Mouse (Mus musculus): ENCODE results near the gene Cers5. TPM values are rescaled to one million over a fixed set of nuclear protein-coding genes. Genes with fewer than 3 reads are reported as not detected.
"Not testable (repeated sequence)": the region's sequence is repeated elsewhere in the genome, so short reads cannot be mapped to it uniquely, and the experiment has no call there.

Gene Cers5
- polyA plus RNA-seq, 1 experiment from 2014 or later, result 64.7 TPM

GRCm38 (mm10) chr15:99735631-99736030 lies 37.1 kb downstream of the Cers5 start:
- Histone ChIP-seq H3K9me3 (ENCODE audit: control insufficient read depth, low read length) (no peaks in the 10 kb centered on the region), H3K36me3 (ENCODE audit: control insufficient read depth, insufficient read depth, low read length) (peaks cover 69% of the 10 kb centered on the region), H3K4me2 (ENCODE audit: low read length) (no peak overlapping the region), H3K9ac (ENCODE audit: low read length) (no peak overlapping the region), H3K27me3 (replicated peaks; ENCODE audit: control insufficient read depth, insufficient read depth, low read length) (no peaks in the 10 kb centered on the region), H3K4me1 (replicated peaks; ENCODE audit: control insufficient read depth, insufficient read depth, low read length) (no peaks in the 10 kb centered on the region), H3K4me3 (ENCODE audit: low read depth, low read length) (no peak overlapping the region), H3K27ac (ENCODE audit: low read depth) (no peak overlapping the region)
- WGBS, result 91% methylated on average over 2 of the region's 2 CpGs
- ATAC-seq (replicated peaks; ENCODE audit: low FRiP score, low TSS enrichment, low read depth) (no peak), DNase-seq (ENCODE audit: low spot score) (no peak)

DNA sequence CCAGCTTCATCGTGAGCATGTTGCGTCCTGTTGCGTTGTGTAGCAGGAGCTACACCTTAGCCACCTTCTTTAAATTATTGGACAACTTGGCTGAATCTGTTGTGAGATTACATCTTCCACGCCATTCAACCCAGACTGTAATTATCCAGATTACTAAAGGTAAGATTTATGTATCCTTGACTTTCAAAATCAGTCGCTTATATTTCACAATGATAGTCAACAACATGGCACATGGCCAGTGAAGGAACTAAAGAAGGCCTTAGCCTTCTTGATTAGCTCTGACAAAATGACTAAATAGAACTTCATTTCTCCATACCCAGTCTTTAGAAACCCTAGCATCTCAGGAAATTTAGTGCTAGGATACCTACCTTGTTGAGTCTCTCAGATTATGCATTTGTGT lies 39.5 kb downstream of the Cers5 start:
- Histone ChIP-seq H3K36me3 (ENCODE audit: control insufficient read depth, insufficient read depth, low read length) (peaks cover 55% of the 10 kb centered on the region), H3K9ac (ENCODE audit: low read length) (no peak overlapping the region)
- 96% methylated on average over 5 of the region's 5 CpGs for WGBS

GRCm38 (mm10) chr15:99731678-99732077 lies 41.0 kb downstream of the Cers5 start:
- 0 out of 2 replicates have a peak, but pooled peaks cover 5% of the 10 kb centered on the region for H3K9me3 ChIP-seq (ENCODE audit: control insufficient read depth, low read length)
- H3K9ac ChIP-seq (ENCODE audit: low read length), result no peak overlapping the region
- DNase-seq (ENCODE audit: low spot score), result no peak
- no peak for ATAC-seq (replicated peaks; ENCODE audit: low FRiP score, low TSS enrichment, low read depth)
- 94% methylated on average over 3 of the region's 3 CpGs for WGBS
- no peaks in the 10 kb centered on the region; the same call in 1 of the 2 replicates for H3K4me1 ChIP-seq (replicated peaks; ENCODE audit: control insufficient read depth, insufficient read depth, low read length)
- H3K36me3 ChIP-seq (ENCODE audit: control insufficient read depth, insufficient read depth, low read length), result peaks cover 50% of the 10 kb centered on the region
- H3K27ac ChIP-seq (ENCODE audit: low read depth), result no peak overlapping the region
- H3K4me2 ChIP-seq (ENCODE audit: low read length), result no peak overlapping the region
- no peaks in the 10 kb centered on the region for H3K27me3 ChIP-seq (replicated peaks; ENCODE audit: control insufficient read depth, insufficient read depth, low read length)
- no peak overlapping the region for H3K4me3 ChIP-seq (ENCODE audit: low read depth, low read length)

More for the DNA sequence above, 39.5 kb downstream of the Cers5 start:
- H3K27ac ChIP-seq (ENCODE audit: low read depth), result no peak overlapping the region
- H3K4me2 ChIP-seq (ENCODE audit: low read length), result no peak overlapping the region
- H3K9me3 ChIP-seq (ENCODE audit: control insufficient read depth, low read length), result 0 out of 2 replicates have a peak, but pooled peaks cover 5% of the 10 kb centered on the region
- ATAC-seq (replicated peaks; ENCODE audit: low FRiP score, low TSS enrichment, low read depth) (no peak), DNase-seq (ENCODE audit: low spot score) (no peak)
- H3K27me3 ChIP-seq (replicated peaks; ENCODE audit: control insufficient read depth, insufficient read depth, low read length), result no peaks in the 10 kb centered on the region
- no peaks in the 10 kb centered on the region for H3K4me1 ChIP-seq (replicated peaks; ENCODE audit: control insufficient read depth, insufficient read depth, low read length)
- no peak overlapping the region for H3K4me3 ChIP-seq (ENCODE audit: low read depth, low read length)

DNA sequence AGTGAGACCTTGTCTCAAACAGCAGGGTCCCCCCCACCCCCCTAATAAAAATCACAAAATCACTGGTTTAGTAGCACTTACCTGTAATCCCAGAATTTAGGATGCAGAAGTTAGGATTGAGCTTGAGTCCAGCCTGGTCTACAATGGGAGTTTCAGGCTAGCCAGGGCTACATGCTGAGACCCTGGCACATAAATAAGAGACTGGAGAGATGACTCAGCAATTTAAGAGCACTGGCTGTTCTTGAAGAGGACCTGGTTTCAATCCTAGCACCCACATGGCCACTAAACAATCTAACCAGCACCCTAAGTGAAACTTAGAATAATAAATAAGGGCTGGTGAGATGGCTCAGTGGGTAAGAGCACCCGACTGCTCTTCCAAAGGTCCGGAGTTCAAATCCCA lies 41.5 kb downstream of the Cers5 start:
- WGBS, result 90% methylated on average over 2 of the region's 2 CpGs
- H3K36me3 ChIP-seq (ENCODE audit: control insufficient read depth, insufficient read depth, low read length), result peaks cover 45% of the 10 kb centered on the region
- ATAC-seq (replicated peaks; ENCODE audit: low FRiP score, low TSS enrichment, low read depth), result no peak

DNA sequence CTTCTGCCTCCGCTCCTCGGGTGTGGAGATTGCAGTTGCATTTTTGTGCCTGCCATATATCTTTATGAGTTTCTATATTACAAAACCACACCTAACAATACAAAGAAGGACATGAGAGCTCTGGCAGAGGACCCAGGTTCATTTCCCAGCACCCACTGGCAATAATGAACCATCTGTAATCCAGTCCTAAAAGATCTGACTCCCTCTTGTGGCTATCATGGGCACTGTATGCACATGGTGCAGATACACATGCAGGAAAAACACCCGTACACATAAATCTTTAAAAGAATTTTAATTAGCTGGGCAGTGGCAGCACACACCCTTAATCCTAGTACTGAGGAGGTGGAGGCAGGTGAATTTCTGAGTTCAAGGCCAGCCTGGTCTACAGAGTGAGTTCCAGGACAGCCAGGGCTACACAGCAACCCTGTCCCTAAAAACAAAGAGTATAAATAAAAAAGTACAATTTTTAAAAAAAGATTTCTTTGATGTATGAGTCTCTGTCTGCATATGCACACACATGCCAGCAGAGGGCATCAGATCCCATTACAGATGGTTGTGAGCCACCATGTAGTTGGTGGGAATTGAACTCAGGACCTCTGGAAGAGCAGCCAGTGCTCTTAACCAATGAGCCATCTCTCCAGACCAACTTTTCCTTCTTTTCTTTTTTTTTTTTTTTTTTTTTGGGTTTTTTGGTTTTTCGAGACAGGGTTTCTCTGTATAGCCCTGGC lies 43.5 kb downstream of the Cers5 start:
- Histone ChIP-seq H3K4me3 (ENCODE audit: low read depth, low read length) (no peak overlapping the region), H3K27ac (ENCODE audit: low read depth) (no peak overlapping the region), H3K27me3 (replicated peaks; ENCODE audit: control insufficient read depth, insufficient read depth, low read length) (no peaks in the 10 kb centered on the region), H3K4me1 (replicated peaks; ENCODE audit: control insufficient read depth, insufficient read depth, low read length) (peaks cover 6% of the 10 kb centered on the region; the same call in 1 of the 2 replicates), H3K36me3 (ENCODE audit: control insufficient read depth, insufficient read depth, low read length) (peaks cover 28% of the 10 kb centered on the region), H3K9me3 (ENCODE audit: control insufficient read depth, low read length) (0 out of 2 replicates have a peak, but pooled peaks cover 5% of the 10 kb centered on the region), H3K4me2 (ENCODE audit: low read length) (no peak overlapping the region), H3K9ac (ENCODE audit: low read length) (no peak overlapping the region)
- ATAC-seq (replicated peaks; ENCODE audit: low FRiP score, low TSS enrichment, low read depth) (no peak), DNase-seq (ENCODE audit: low spot score) (no peak)
- 97% methylated on average over 3 of the region's 4 CpGs for WGBS

More for the DNA sequence above, 41.5 kb downstream of the Cers5 start:
- Histone ChIP-seq H3K27ac (ENCODE audit: low read depth) (no peak overlapping the region), H3K9ac (ENCODE audit: low read length) (no peak overlapping the region), H3K4me2 (ENCODE audit: low read length) (no peak overlapping the region), H3K4me1 (replicated peaks; ENCODE audit: control insufficient read depth, insufficient read depth, low read length) (peaks cover 3% of the 10 kb centered on the region; the same call in 1 of the 2 replicates), H3K27me3 (replicated peaks; ENCODE audit: control insufficient read depth, insufficient read depth, low read length) (no peaks in the 10 kb centered on the region), H3K9me3 (ENCODE audit: control insufficient read depth, low read length) (0 out of 2 replicates have a peak, but pooled peaks cover 5% of the 10 kb centered on the region), H3K4me3 (ENCODE audit: low read depth, low read length) (no peak overlapping the region)
- no peak for DNase-seq (ENCODE audit: low spot score)

GRCm38 (mm10) chr15:99728211-99728610 lies 44.5 kb downstream of the Cers5 start:
- WGBS, result 93% methylated on average over 5 of the region's 5 CpGs
- Histone ChIP-seq H3K9me3 (ENCODE audit: control insufficient read depth, low read length) (0 out of 2 replicates have a peak, but pooled peaks cover 5% of the 10 kb centered on the region), H3K36me3 (ENCODE audit: control insufficient read depth, insufficient read depth, low read length) (peaks cover 25% of the 10 kb centered on the region), H3K27me3 (replicated peaks; ENCODE audit: control insufficient read depth, insufficient read depth, low read length) (no peaks in the 10 kb centered on the region), H3K27ac (ENCODE audit: low read depth) (no peak overlapping the region), H3K4me3 (ENCODE audit: low read depth, low read length) (no peak overlapping the region), H3K4me2 (ENCODE audit: low read length) (no peak overlapping the region), H3K4me1 (replicated peaks; ENCODE audit: control insufficient read depth, insufficient read depth, low read length) (peaks cover 14% of the 10 kb centered on the region), H3K9ac (ENCODE audit: low read length) (no peak overlapping the region)
- no peak for ATAC-seq (replicated peaks; ENCODE audit: low FRiP score, low TSS enrichment, low read depth)
- no peak for DNase-seq (ENCODE audit: low spot score)

DNA sequence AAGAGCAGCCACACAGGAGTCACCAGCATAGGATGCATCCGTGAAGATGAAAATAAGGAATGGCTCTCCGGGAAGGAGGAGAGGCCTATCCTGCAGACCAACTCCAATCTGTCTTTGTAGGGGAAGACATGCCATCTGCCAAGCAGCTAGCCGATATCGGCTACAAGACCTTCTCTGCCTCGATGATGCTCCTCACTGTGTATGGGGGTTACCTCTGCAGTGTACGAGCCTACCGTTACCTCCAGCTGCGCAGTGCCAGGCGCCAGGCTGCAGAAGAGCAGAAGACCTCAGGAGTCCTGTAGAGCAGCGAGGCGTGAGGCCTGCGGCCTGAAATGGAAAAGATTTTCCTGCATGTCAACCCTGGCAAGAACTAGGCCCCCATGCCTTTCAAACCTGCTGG lies 45.2 kb downstream of the Cers5 start:
- no peak overlapping the region for H3K4me2 ChIP-seq (ENCODE audit: low read length)
- peaks cover 22% of the 10 kb centered on the region for H3K36me3 ChIP-seq (ENCODE audit: control insufficient read depth, insufficient read depth, low read length)
- 0 out of 2 replicates have a peak, but pooled peaks cover 5% of the 10 kb centered on the region for H3K9me3 ChIP-seq (ENCODE audit: control insufficient read depth, low read length)
- WGBS, result 96% methylated on average over 12 of the region's 12 CpGs
- ATAC-seq (replicated peaks; ENCODE audit: low FRiP score, low TSS enrichment, low read depth), result no peak
- no peak overlapping the region for H3K9ac ChIP-seq (ENCODE audit: low read length)
- H3K4me1 ChIP-seq (replicated peaks; ENCODE audit: control insufficient read depth, insufficient read depth, low read length), result peaks cover 14% of the 10 kb centered on the region
- H3K27me3 ChIP-seq (replicated peaks; ENCODE audit: control insufficient read depth, insufficient read depth, low read length), result no peaks in the 10 kb centered on the region
- no peak overlapping the region for H3K4me3 ChIP-seq (ENCODE audit: low read depth, low read length)
- H3K27ac ChIP-seq (ENCODE audit: low read depth), result no peak overlapping the region
- no peak for DNase-seq (ENCODE audit: low spot score)

GRCm38 (mm10) chr15:99727039-99727438 lies 45.6 kb downstream of the Cers5 start:
- H3K9me3 ChIP-seq (ENCODE audit: control insufficient read depth, low read length); ATAC-seq (replicated peaks; ENCODE audit: low FRiP score, low TSS enrichment, low read depth); H3K4me3 ChIP-seq (ENCODE audit: low read depth, low read length); H3K9ac ChIP-seq (ENCODE audit: low read length); DNase-seq (ENCODE audit: low spot score); H3K27me3 ChIP-seq (replicated peaks; ENCODE audit: control insufficient read depth, insufficient read depth, low read length); H3K4me2 ChIP-seq (ENCODE audit: low read length); H3K27ac ChIP-seq (ENCODE audit: low read depth): not testable (repeated sequence)
- 92% methylated on average over 4 of the region's 5 CpGs for WGBS
- Histone ChIP-seq H3K36me3 (ENCODE audit: control insufficient read depth, insufficient read depth, low read length) (peaks cover 18% of the 10 kb centered on the region), H3K4me1 (replicated peaks; ENCODE audit: control insufficient read depth, insufficient read depth, low read length) (peaks cover 14% of the 10 kb centered on the region)

DNA sequence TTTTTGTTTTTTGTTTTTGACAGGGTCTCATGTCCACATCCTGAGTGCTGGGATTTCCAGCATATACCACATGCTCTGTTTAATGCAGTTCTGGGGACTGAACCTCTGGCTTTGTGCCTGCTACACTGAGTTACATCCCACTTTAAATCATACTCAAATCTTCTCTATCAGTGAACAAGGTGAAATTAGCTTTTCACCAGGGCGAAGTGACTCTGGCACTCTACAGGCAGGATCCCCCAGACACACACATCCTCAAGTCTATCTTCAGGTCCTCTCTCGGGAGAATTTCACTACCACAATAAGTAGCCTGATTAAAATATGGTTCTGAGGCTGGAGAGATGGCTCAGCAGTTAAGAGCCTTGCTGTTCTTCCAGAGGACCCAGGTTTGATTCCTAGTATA lies 46.1 kb downstream of the Cers5 start:
- Histone ChIP-seq H3K9ac (ENCODE audit: low read length) (peak overlapping the region; percentile 75), H3K9me3 (ENCODE audit: control insufficient read depth, low read length) (0 out of 2 replicates have a peak, but pooled peaks cover 5% of the 10 kb centered on the region), H3K4me1 (replicated peaks; ENCODE audit: control insufficient read depth, insufficient read depth, low read length) (peaks cover 14% of the 10 kb centered on the region), H3K27ac (ENCODE audit: low read depth) (no peak overlapping the region), H3K27me3 (replicated peaks; ENCODE audit: control insufficient read depth, insufficient read depth, low read length) (no peaks in the 10 kb centered on the region), H3K4me2 (ENCODE audit: low read length) (peak overlapping the region; percentile 61), H3K4me3 (ENCODE audit: low read depth, low read length) (peak overlapping the region; percentile 86), H3K36me3 (ENCODE audit: control insufficient read depth, insufficient read depth, low read length) (peaks cover 18% of the 10 kb centered on the region)
- ATAC-seq (replicated peaks; ENCODE audit: low FRiP score, low TSS enrichment, low read depth) (no peak), DNase-seq (ENCODE audit: low spot score) (no peak)
- 72% methylated on average over 2 of the region's 2 CpGs for WGBS

Data from intestine, embryonic 14.5 days (tissue).